13 mouse cellular contexts compared by ENCODE assay signal in the genomic region with DNA sequence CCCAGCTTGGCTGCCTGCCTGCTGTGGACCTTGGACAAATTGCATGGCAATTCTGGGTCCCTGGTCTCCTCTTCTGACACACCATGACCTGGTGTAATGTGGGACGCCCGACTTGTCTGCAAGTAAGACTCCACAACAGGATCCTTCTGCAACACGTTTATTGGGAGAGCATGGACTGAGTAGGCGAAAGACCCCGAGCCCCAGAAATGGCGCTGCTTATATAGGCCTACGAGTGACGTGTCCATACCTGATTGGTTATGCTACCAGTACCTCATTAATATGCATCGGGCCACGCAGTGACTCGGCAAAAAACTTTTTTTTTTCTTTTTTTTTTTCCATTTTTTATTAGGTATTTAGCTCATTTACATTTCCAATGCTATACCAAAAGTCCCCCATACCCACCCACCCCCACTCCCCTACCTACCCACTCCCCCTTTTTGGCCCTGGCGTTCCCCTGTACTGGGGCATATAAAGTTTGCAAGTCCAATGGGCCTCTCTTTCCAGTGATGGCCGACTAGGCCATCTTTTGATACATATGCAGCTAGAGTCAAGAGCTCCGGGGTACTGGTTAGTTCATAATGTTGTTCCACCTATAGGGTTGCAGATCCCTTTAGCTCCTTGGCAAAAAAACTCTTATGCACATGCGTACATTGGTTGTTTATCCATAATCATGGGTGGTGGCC. TPM values are rescaled to one million over a fixed set of nuclear protein-coding genes. Genes with fewer than 3 reads are reported as not detected.
A peak's percentile ranks its signal among the peaks of the same experiment; 100 is the strongest.
DNase-seq lines count a peak whose midpoint lies in the region; ATAC-seq and TF ChIP-seq lines count a peak whose summit lies in the region.
"Not testable (repeated sequence)": the region's sequence is repeated elsewhere in the genome, so short reads cannot be mapped to it uniquely, and the experiment has no call there.
"Had no signal": no experiment of that assay in that cellular context is flagged by ENCODE, and none has a peak within 500 bp of the region (broad histone marks: within the 10 kb centered on the region; RNA-seq: fewer than 3 reads in every experiment).

No protein-coding gene starts in this region.

- WGBS in forebrain, embryonic 13.5 days = 86% methylated on average over 13 of the region's 15 CpGs
- WGBS in hindbrain, embryonic 11.5 days = 84% methylated on average over 13 of the region's 15 CpGs
- 85% methylated on average over 13 of the region's 15 CpGs for WGBS in intestine, embryonic 15.5 days
- 83% methylated on average over 13 of the region's 15 CpGs for WGBS in limb, embryonic 11.5 days
- WGBS in lung, embryonic 14.5 days = 79% methylated on average over 13 of the region's 15 CpGs
- whole genome bisulfite sequencing in midbrain, embryonic 15.5 days = 85% methylated on average over 14 of the region's 15 CpGs

- peak; percentile 30 for DNase-seq in adrenal gland, postnatal 14 days
- DNase-seq in hindbrain, embryonic 11.5 days (ENCODE audit: low spot score); limb, embryonic 11.5 days (ENCODE audit: low spot score); lung, embryonic 14.5 days: not testable (repeated sequence)
- DNase-seq in spleen, postnatal 4 days (ENCODE audit: low spot score in 2 of 2) = peak; percentile 19 to 67

- H3K36me3 ChIP-seq in forebrain, embryonic 13.5 days (ENCODE audit: poor library complexity, severe bottlenecking); hindbrain, embryonic 11.5 days (ENCODE audit: control insufficient read depth, insufficient read depth, low read length); intestine, embryonic 15.5 days; limb, embryonic 11.5 days (ENCODE audit: control insufficient read depth, insufficient read depth, low read length); lung, embryonic 14.5 days (ENCODE audit: insufficient read depth); midbrain, embryonic 15.5 days (replicated peaks): not testable (repeated sequence)

- H3K4me3 ChIP-seq in forebrain, embryonic 13.5 days; hindbrain, embryonic 11.5 days (ENCODE audit: low read depth, low read length); intestine, embryonic 15.5 days (replicated peaks); limb, embryonic 11.5 days (ENCODE audit: low read depth, low read length); lung, embryonic 14.5 days (ENCODE audit: low read depth, low read length); midbrain, embryonic 15.5 days: not testable (repeated sequence)

- not testable (repeated sequence) for H3K27me3 ChIP-seq in forebrain, embryonic 13.5 days; hindbrain, embryonic 11.5 days (ENCODE audit: control insufficient read depth, insufficient read depth, low read length); intestine, embryonic 15.5 days (replicated peaks); limb, embryonic 11.5 days (ENCODE audit: control insufficient read depth, insufficient read depth, low read length); lung, embryonic 14.5 days (ENCODE audit: insufficient read depth, low read length); midbrain, embryonic 15.5 days (replicated peaks)

- peak; percentile 30; the same call in 1 of the 2 replicates for ATAC-seq in forebrain, embryonic 13.5 days
- peak; percentile 65 for ATAC-seq in hindbrain, embryonic 11.5 days (ENCODE audit: low FRiP score)
- peak; percentile 32; the same call in 1 of the 2 replicates for ATAC-seq in intestine, embryonic 15.5 days
- peak; percentile 77; the same call in 1 of the 2 replicates for ATAC-seq in limb, embryonic 11.5 days (ENCODE audit: insufficient number of reproducible peaks, low FRiP score, low TSS enrichment, low read depth)
- peak; percentile 50 for ATAC-seq in lung, embryonic 14.5 days (ENCODE audit: insufficient read depth)
- peak; percentile 76 for ATAC-seq in midbrain, embryonic 15.5 days (replicated peaks)

- H3K4me1 ChIP-seq in forebrain, embryonic 13.5 days; hindbrain, embryonic 11.5 days (replicated peaks; ENCODE audit: control insufficient read depth, insufficient read depth, low read length); intestine, embryonic 15.5 days (replicated peaks); limb, embryonic 11.5 days (ENCODE audit: control insufficient read depth, insufficient read depth, low read length); lung, embryonic 14.5 days (ENCODE audit: insufficient read depth); midbrain, embryonic 15.5 days: not testable (repeated sequence)

- not testable (repeated sequence) for H3K27ac ChIP-seq in forebrain, embryonic 13.5 days; hindbrain, embryonic 11.5 days (ENCODE audit: low read depth, low read length); intestine, embryonic 15.5 days; limb, embryonic 11.5 days (replicated peaks; ENCODE audit: low read depth, low read length); lung, embryonic 14.5 days (ENCODE audit: low read depth); midbrain, embryonic 15.5 days

- H3K9ac ChIP-seq in forebrain, embryonic 13.5 days; hindbrain, embryonic 11.5 days (ENCODE audit: low read depth, low read length); intestine, embryonic 15.5 days; limb, embryonic 11.5 days (ENCODE audit: low read length); lung, embryonic 14.5 days; midbrain, embryonic 15.5 days: not testable (repeated sequence)

- not testable (repeated sequence) for TF ChIP-seq CTCF in lung, embryonic 14.5 days (IDR thresholded peaks at IDR 0.05; ENCODE audit: low read depth)

- H3K9me3 ChIP-seq in forebrain, embryonic 13.5 days (replicated peaks) = peaks cover 16% of the 10 kb centered on the region
- not testable (repeated sequence) for H3K9me3 ChIP-seq in hindbrain, embryonic 11.5 days (ENCODE audit: control insufficient read depth, low read length); intestine, embryonic 15.5 days; limb, embryonic 11.5 days (ENCODE audit: control insufficient read depth, low read length); lung, embryonic 14.5 days (ENCODE audit: low read depth, low read length); midbrain, embryonic 15.5 days

- H3K4me2 ChIP-seq in forebrain, embryonic 13.5 days; hindbrain, embryonic 11.5 days (replicated peaks; ENCODE audit: low read depth, low read length); intestine, embryonic 15.5 days (replicated peaks); limb, embryonic 11.5 days (ENCODE audit: low read depth, severe bottlenecking); lung, embryonic 14.5 days; midbrain, embryonic 15.5 days: not testable (repeated sequence)

RNA-seq across cellular contexts. Expression of a gene that starts 21.5 kb away (rescaled TPM):
- 0.15 and 0.30 TPM in 2 replicates for total RNA-seq in adrenal gland, postnatal 14 days (2021)
- polyA plus RNA-seq in forebrain, embryonic 13.5 days (2015; fragmentation: Nextera tagmentation; extraction: Ambion mirVana) = not detected in 2 replicates
- polyA plus RNA-seq in hindbrain, embryonic 11.5 days (2014; fragmentation: Nextera tagmentation; extraction: Ambion mirVana) = 0.06 TPM in 1 of 2 replicates, not detected in the other
- 0.21 and 0.23 TPM in 2 replicates for polyA plus RNA-seq in intestine, embryonic 15.5 days (2015; fragmentation: Nextera tagmentation; extraction: Ambion mirVana)
- polyA plus RNA-seq in limb, embryonic 11.5 days (2014; fragmentation: Nextera tagmentation; extraction: Ambion mirVana) = 0.05 and 0.09 TPM in 2 replicates
- 0.14 TPM in 1 of 2 replicates, not detected in the other for polyA plus RNA-seq in lung, embryonic 14.5 days (2014; fragmentation: Nextera tagmentation; extraction: Ambion mirVana)
- polyA plus RNA-seq in midbrain, embryonic 15.5 days (2015; fragmentation: Nextera tagmentation; extraction: Ambion mirVana) = not detected in 2 replicates
- total RNA-seq: left cerebral cortex, postnatal 4 days; MEL; monocyte, adult 5-6 weeks had no signal
- polyA plus RNA-seq: heart, postnatal 0 days; kidney, embryonic 14.5 days had no signal
